Mouse (Mus musculus) 3134 (cell line): ENCODE measurements at regions not wholly inside any gene's neighbourhood (a gene's known extent, or its start where the extent isn't known, plus 50 kb on each side); places are given as distances from the start of the nearest gene placed in this dataset.

Experiments used
- DNase-seq: peaks from one replicate; pipeline ENCODE4 v3.0.0-alpha.2; 2011; ENCODE audit warnings: low spot score; ENCODE audit not compliant: insufficient read length; ENCODE audit errors: extremely low read depth

DNA sequence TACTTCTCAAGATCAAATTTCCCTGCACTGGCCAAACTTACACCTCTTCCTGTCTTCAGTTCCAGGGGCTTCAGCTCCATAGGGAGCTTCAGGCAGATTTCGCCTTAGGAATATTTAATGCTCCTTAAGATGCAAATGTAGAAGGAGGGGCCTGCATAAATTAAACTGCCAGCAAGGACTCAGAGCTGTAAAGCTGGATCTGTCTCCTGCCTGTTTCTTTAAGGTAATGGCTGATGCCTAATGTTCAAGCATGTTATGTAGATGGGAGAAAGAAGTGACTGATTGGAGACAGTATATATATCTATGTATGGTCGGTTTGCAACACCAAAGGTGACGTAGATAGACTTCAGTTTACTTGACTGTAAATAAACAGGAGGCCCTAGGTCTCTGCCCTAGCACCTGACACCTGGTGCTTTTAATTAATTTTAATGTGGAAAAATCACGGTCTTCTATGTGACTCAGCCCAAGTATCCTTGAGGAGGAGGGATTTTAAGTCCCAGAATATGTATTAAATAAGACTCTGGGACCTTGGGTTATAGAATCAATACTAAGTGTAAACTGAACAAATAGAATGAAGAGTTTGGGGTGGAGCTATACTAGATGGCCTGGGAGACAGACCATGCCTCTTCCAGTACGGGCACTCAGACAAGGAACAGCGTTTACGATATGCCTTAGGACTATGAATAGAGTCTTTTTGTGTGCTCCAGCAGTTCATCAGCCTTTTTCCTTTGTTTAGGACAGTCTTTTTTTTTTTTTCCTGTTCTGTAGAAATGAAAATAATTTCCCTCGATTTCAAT is 651.7 kb upstream of the Lmcd1 start:
- DNase-seq, result no peak

DNA sequence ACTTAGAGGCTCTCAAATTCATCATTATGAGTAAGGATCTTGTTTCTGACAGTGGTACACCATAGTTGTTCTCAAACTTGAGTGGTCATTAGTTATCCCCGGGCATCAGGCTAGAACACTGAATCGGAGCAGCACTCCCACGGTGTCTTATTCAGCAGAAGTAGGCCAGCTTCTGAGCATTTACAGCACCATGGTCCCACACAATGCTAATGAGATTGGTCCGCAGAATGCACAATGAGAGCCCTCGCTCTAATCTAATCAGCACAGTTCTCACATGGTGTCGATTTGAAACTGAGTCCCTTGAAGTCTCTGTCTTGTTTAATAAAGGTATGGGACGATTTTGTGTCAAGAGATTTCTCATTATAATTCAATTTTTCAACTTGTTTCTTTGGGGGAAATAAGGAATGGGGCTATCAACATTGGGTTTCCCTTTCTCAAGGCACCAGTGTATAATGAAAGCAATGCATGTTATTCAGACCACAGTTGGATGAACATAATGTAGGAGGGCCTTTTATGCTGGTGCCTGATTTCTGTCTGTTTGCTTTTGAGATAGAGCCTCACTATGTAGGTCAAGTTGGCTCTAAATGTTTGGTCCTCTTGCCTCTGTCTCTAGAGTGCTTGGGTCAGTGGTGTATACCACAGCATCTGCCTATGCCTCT is 650.9 kb upstream of the Lmcd1 start:
- DNase-seq, result no peak

DNA sequence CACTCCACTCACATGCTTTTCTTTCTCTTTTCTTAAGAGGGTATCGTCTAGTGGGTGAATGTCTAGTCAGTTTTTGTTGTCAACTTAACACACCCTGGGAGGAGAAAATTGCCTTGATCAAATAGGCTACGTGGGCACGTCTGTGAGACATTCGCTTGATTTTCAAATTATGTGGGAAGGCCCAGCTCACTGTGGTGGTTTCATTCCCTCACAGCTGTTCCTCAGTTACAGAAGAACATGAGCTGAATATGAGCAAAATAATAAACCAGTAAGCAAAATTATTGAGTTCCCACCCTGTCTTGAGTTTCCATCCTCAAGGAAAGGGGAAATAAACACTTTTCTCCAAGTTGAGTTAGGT is 650.4 kb upstream of the Lmcd1 start:
- no peak for DNase-seq

DNA sequence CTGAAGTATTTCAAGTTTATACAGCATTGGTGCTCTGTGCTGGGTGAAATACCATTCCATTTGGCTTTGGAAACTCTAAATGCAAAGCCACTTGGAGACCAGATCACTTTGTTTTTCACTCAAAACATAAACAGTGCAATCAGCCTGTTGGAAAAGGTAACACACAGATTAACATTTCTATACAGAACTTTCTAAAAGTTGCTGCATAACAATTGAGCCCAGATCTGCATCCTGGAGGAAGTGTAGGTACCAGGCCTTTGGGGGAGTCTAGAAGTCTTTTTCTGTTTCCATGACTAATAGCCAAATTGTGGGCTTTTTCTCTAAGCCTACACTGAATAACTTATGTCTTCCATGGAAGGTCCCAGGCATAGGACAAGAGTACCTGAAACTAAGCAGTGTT is 648.1 kb upstream of the Lmcd1 start:
- DNase-seq, result no peak

DNA sequence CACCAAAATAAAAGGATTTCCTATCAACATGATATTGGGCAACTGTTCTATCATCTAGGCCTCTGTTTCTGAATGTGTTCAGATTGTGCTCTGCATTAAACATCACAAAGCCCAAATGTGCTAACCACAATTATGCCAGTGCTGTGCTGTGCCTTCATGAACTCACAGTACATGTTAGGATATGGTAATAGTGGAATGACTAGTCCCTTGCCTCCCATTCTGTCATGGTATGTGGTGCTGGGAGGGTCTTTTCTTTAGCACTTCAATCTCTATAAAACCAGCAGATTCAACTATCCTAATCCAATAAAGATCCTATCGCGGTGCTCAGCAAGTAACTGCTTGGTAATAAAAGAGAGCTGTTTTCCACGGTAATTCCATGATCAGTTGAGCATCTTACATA is 620.8 kb upstream of the Lmcd1 start:
- no peak for DNase-seq

DNA sequence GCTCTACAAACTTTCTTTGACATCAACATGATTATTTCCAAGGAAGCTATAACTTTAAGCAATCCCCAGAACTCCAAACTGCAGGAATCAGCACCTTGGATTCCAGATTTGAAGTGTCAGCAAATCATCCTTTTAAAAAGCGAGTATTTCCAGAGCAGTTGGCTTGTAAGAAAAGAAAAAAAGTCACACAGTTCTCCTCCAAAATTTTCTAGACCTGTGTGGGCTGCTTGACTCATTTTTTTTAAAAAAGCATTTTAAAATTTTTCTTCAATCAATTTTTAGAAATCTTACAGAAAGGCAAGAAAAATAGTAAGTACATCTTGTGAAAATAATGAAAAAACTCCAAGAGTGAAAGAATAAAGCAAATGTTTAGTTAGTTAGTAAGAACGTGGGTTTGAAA is 613.6 kb upstream of the Lmcd1 start:
- DNase-seq, result no peak

DNA sequence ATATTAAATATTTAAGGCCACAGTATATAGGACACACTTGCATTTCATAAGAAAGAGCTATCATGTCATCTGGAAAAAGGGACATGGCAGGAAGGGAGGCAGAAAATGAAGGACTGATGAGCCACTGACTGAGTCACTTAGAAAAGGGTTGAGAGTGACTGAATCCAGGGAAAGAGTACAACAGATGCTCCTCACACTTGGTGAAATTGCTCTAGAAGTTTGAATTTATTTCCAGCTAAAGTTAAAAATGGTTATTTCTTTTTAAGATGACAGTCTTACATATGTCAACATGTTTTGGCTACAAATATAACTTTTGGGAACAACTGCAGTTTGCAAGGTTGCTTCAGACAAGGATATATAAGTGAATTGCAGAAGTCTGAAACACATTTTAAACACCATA is 609.0 kb upstream of the Lmcd1 start:
- DNase-seq, result no peak

DNA sequence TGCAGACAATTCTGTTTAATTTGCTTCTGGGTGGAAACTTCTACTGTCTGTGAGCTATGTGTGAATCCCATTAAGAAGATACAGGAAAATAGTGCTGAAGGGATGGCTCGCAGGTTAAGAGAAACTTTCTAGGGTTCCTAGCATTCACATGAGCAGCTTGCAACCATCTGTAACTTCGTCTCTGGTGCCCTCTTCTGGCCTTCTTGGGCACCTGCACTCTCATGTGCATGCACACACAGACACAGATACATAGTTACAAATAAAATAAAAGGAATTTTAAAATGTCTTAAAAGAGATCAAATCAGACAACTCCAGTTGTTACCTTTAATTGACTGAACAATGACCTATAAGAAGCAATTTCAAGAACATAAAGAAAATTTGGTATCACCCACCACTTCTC is 588.6 kb upstream of the Lmcd1 start:
- DNase-seq, result no peak

DNA sequence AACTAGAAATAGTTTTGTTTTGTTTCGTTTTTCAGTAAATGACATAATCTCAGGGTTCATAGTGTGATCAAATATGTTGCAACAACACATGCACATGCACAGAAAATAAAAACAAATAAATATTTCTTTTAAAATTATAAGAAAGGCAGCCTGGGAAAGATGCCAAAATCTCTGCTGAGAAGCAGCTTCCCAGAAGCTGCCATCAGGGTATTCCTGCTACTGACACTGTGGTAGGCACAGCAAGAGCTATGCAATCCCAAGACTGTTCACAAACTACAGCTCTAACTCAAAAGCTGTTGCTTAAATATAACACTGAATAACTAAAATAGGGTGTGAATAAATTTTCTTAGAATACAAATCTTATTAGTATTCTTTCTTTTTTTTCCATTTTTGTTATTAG is 570.7 kb upstream of the Lmcd1 start:
- no peak for DNase-seq

DNA sequence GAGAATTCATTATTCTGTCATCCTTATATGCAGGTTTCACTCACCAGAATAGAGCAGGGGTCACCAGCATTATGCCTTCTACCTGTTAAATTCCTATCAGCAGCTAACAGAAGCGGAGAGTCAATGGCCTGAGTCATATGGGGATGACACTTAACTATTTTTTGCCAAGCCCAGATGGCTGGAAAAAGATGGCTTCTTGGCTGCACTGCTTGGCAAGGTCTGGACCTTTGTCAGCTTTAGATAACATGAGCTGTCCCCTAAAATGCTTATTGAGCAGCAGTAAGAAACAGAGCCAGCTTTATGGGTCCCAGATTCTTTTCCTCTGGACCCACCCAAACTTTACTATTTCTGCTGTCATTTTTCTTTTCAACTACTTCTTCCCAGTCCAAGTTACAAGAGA is 565.3 kb upstream of the Lmcd1 start:
- no peak for DNase-seq

DNA sequence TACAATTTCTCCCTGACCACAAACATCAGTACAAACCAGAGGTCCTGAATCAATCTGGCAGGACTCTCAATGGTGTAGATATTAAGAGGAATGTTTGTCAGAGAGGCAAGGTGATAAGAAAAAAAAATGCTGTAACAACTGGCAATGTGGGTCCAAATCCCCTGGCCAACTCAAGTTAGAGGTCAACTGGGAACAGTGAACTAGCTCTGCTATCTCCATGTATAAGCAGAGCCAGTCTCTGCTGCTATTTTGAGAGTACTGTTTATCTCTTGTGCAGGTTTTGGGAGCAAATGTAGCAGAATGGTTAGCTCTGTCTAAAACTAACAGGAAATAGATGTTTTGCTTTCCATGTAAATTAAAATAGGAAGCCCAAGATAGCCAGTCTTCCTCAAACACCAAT is 547.6 kb upstream of the Lmcd1 start:
- no peak for DNase-seq

DNA sequence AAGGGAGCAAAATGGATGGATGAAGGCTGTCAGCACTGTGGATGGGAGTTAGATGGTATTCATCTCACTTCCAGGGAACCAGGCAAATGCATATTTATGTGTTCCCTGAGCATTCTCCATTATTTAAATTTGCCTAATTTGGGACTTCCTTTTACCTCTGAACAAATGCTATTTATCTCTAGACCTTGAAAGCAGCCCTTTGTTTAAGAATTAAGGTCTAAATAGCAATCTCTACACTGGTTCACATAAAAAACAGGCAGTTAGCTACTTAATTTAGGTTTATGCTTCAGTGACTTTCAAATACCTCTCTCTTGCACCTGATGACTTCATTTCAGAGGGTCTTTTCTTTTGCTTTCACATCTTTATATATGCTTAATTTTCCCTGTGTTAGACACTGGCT is 543.2 kb upstream of the Lmcd1 start:
- no peak for DNase-seq

DNA sequence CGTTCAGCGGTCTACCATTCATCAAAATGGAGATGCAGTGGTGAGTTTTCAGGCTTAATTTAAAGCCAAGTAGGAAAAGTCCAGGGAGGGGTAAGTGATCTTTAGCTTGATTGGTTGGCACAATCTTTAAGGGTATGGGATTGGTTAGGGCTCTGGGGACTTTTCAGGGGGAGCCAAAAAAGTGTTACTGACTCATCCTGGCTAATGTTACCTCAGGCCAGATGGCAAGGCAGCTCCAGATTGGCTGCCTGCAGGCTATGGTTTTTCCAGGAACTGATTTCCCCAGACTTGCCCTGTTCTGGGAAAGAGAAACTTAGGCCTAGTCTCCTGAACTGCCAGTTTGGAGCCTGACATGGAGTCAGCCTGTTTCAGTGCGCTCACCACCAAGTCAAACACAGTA is 539.6 kb upstream of the Lmcd1 start:
- DNase-seq, result peak; percentile 65

DNA sequence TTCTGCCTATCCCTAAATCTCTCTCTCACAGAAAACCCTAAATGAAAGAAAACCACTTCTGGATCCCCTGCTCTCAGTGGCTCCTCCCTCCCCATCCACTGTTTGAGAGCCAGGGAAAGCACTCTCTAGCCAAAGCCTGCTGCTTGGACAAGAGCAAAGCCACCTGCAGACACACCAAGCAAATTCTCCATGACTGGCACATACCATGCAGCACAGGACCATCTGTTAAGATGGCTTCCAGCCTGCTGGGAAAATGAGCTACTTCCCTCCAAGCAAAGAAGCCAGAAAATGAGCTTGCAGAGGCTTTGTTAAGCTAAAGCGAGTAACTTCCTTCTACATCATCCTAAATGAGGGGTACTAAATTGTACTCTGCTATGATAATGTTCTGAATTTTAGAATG is 534.6 kb upstream of the Lmcd1 start:
- DNase-seq, result no peak

DNA sequence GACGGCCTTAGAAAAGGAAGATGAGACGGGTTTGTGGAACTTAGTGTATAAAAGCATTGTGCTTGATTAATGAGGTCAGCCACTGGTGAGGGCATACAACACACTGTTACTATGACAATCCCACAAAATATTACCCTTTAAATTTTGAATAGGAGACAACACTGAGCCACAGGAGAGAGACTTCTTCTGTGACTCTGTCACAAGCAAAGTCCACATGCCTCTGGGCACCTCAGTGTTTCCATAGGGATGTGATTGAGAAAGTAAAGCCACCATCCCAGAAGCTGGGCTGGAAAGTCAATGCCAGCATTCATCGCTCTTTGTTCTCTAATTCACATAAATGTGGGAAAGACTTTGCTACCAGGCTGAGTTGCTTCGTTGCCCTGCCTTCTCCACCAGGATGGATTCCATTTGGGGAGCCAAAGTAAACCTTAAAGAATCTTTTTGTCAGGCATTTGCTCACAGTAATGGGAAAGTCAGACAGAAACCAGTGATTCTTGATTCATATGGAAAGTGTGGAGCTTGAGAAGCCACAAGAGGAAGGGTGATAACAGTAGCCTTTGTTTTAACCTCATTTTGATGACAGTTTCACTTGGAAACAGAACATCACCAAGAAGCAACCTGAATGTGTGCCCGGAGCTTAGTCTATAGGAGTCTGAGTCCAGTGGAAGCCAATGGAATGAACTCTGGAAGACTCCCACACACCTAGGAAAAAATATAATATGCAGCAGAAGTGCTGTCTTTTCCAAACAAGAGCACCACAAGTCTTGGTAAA is 491.7 kb upstream of the Lmcd1 start:
- DNase-seq, result no peak

DNA sequence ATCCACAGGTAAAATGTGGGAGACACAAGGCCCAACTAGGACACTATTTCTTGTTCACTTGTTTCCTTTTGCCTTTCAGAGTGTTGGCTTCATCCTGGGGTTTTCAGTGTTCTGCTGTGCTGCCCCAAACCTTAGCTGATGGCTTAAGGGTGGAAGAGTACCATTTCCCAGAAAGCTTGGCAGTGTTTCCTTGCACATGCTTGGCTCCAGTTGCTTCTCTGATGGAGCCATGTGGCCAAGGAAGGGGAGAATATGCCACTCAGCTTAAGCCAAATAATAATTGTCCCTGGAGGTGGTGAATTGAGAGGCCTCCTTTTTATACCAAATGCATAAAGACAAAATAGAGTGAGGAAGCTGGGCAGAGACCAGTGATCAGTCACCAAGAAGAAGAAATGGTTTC is 464.9 kb upstream of the Lmcd1 start:
- DNase-seq, result no peak

DNA sequence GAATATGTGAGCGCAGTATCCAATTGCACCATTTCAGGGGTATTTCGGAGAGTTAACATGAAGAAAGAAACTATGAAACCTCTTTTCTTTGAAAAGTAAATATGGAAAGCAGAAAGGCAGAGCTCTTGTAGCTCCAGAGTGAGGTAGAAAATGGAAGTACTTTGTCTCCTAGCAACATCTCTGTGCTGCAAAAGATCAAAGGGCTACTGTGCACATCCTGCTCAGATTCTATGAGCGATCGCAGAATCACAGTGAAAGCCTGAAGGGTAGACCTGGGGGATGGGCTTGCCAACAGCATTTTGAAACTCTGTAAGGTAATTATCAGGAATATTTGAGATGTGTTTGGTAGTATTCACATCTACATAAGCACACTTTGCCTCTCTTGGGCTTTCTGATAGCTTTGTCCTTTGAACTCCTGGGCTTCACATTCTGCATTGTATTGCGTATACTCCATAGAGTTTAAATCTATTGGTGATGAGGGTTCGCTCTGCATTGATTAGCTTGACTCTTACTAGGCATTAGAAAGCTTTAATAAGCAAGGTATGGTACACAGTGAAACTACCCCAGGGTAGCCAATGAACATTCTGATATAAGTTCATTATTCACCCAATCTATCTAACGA is 459.5 kb upstream of the Lmcd1 start:
- no peak for DNase-seq

DNA sequence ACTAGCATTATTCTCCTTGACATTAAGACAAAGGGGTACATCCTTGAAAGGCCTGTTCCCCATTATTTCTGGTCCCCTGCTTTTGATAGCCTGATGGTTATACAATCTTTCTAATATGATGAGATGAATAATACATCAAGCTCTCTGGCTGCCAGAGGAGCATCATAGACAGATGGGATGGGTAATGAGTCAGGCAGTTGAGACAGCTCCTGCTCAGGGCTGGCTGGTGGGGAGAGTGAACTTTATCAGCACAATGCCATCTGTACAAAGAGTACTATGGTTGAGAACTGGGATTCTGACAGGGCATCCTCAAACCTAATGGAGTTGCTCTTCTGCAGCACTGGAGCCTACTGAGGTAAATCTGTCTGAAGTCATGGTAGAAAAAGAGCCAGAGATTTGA is 458.4 kb upstream of the Lmcd1 start:
- no peak for DNase-seq

DNA sequence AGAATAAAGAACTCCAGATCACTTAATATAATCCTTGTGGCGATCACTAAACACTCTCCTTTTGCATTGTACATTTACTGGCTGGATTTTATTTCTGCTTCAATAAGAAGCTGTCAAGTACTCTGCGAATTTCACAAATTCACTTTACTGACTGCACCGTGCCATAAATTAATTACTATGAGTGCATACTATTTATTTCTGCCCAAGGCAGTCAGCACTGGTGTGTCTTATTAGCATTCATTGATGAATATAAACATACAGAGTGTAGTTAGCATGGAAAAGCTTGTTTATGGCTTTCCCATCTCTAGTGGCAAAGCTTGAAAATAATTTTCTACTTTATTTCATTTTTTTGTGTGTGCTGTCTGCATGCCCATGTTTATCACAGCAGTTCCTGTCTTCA is 453.3 kb upstream of the Lmcd1 start:
- DNase-seq, result no peak

DNA sequence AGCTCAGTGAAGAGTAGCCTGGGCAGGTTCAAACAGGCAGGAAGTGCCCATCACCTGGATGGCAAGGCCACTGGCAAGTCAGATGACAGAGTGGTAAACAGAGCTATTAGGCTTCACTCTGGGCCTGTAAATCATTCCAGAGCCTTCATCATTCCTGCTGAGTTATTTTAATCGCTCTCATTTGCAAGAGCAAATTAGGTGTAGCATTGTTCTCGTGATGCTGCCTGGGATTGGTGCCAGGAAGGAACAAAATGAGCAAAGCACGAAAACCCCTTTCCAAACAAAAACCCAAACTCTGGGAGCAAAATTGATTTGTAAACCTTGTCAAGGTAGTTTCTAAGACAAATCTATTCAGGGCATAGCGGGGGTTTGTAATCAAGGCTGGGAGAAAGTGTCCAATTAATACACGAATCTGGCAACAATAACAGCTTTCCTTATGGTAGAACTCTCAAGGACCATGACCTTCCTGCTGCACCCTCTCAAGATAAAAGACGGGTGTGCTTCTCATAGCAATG is 429.2 kb upstream of the Lmcd1 start:
- DNase-seq, result no peak

DNA sequence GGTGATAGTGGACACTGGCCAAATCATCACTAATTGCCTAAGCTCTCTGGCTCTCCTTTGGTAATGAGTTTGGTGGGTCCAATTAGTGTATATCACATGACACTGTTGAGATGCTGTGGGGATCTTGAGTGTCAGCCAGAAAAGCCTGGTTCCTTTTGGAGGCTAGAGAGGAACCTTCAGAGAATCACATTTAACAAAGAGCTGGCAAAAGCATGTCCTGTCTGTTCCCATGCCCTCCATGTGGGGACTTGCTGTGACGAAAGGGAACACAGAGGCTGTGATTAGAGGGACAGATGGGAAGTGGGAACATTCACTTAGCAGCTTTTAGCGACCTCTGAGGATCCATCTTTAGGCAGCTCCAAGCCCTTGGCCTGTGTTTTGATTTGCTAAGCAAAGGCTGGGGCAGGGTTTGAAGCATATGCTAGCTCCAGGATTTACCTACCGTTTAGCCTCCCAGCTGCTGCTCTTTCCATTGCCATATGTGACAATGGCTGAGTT is 407.4 kb upstream of the Lmcd1 start:
- no peak for DNase-seq
